Mouse (Mus musculus) bone marrow, adult 2 months (tissue): ENCODE data around the gene Glis1. TPM values are rescaled to one million over a fixed set of nuclear protein-coding genes. Genes with fewer than 3 reads are reported as not detected.

ENCODE experiments used
- H3K27ac ChIP-seq: fragments of 200-500 bp; 2 replicates; pipeline ENCODE4 v1.5.1; 2012; ENCODE audit warnings: low read depth, mild to moderate bottlenecking, control low read depth, inconsistent platforms, low read length; ENCODE audit not compliant: control insufficient read depth, poor library complexity, insufficient read depth
- H3K4me1 ChIP-seq: fragments of 200-500 bp; 2 replicates; pipeline ENCODE4 v1.6.1; 2011; ENCODE audit warnings: low read length; ENCODE audit not compliant: control insufficient read depth, insufficient read depth
- H3K4me3 ChIP-seq: fragments of 200-500 bp; replicated peaks from 2 replicates; pipeline ENCODE3; 2011; ENCODE audit warnings: mild to moderate bottlenecking, low read depth, low read length, control low read depth; ENCODE audit not compliant: control insufficient read depth
- CTCF ChIP-seq: fragments of 200-500 bp; IDR thresholded peaks from 2 replicates; pipeline ENCODE4 v1.5.1; 2011; ENCODE audit warnings: low read length, control low read depth; ENCODE audit not compliant: control insufficient read depth, insufficient read depth
- POLR2A ChIP-seq: fragments of 200-500 bp; IDR thresholded peaks from 2 replicates; pipeline ENCODE4 v1.6.1; 2011; ENCODE audit warnings: low read depth, mild to moderate bottlenecking, control low read depth, low read length, borderline replicate concordance; ENCODE audit not compliant: control insufficient read depth
- WGBS: fragments of 180-500 bp; shearing (Covaris S2); methylation state at CpG from one replicate; pipeline ENCODE4 v1.1.7; 2018; 5-methylcytosine and 5-hydroxymethylcytosine counted together
- polyA plus RNA-seq: library from polyadenylated mRNA; stranded (reverse); fragments of >200 nt; gene quantifications from 2 replicates; pipeline ENCODE4 v1.2.4, GENCODE M21; 2011; ENCODE audit warnings: low replicate concordance; ENCODE audit not compliant: missing spikeins, insufficient read depth, insufficient read length

Glis1 gene
- polyA plus RNA-seq, 1 experiment = not detected

DNA sequence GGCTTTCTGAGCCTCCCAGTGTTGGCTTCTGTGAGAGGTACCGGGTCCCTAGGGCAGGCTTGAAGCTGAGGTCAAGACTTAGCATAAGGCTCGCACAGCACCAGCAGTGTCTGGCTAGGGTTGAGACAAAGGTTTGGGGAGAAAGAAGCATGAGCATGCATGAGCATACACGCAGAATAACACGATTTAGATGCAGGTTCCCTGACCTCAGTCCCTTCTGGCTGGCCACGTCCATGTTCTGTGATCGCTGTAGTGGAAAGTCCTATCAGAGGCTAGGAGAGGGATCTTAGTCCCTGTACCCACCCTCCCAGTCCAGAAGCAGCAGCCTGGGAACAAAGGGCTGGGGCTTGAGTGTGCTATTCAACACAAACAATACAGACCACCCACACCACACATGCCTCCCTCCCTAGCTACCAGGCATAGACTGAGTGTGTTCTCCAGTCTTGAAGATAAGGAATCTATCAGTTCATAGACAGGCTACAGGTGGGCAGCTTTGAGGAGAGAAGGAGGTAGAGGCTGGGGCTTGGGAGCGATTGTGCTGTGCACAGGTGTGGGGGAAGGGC, 134.6 kb downstream of the Glis1 start:
- TF ChIP-seq CTCF = no peak
- TF ChIP-seq POLR2A = no peak
- H3K4me3 ChIP-seq = no peak overlapping the region
- H3K27ac ChIP-seq = no peak overlapping the region
- WGBS = 77% methylated on average over 7 of the region's 7 CpGs
- H3K4me1 ChIP-seq = no peaks in the 10 kb centered on the region

- no peaks in the 10 kb centered on the region for H3K4me1 ChIP-seq
- no peak overlapping the region for H3K27ac ChIP-seq
- 67% methylated on average over 19 of the region's 19 CpGs for WGBS
- no peak overlapping the region for H3K4me3 ChIP-seq
- TF ChIP-seq POLR2A = no peak
Measured at GRCm38 (mm10) chr4:107570329-107571014, 136.1 kb downstream of the Glis1 start.

- 69% methylated on average over 6 of the region's 6 CpGs for WGBS
- Histone ChIP-seq H3K4me3 (no peak overlapping the region), H3K4me1 (no peaks in the 10 kb centered on the region), H3K27ac (no peak overlapping the region)
- TF ChIP-seq CTCF = no peak
- TF ChIP-seq POLR2A = no peak
Measured at GRCm38 (mm10) chr4:107575781-107576180, 141.4 kb downstream of the Glis1 start.

- TF ChIP-seq CTCF = no peak
- no peak for TF ChIP-seq POLR2A
- Histone ChIP-seq H3K4me1 (no peaks in the 10 kb centered on the region), H3K27ac (no peak overlapping the region), H3K4me3 (no peak overlapping the region)
- 35% methylated on average over 6 of the region's 6 CpGs for WGBS
Measured at GRCm38 (mm10) chr4:107576742-107577141, 142.4 kb downstream of the Glis1 start.

DNA sequence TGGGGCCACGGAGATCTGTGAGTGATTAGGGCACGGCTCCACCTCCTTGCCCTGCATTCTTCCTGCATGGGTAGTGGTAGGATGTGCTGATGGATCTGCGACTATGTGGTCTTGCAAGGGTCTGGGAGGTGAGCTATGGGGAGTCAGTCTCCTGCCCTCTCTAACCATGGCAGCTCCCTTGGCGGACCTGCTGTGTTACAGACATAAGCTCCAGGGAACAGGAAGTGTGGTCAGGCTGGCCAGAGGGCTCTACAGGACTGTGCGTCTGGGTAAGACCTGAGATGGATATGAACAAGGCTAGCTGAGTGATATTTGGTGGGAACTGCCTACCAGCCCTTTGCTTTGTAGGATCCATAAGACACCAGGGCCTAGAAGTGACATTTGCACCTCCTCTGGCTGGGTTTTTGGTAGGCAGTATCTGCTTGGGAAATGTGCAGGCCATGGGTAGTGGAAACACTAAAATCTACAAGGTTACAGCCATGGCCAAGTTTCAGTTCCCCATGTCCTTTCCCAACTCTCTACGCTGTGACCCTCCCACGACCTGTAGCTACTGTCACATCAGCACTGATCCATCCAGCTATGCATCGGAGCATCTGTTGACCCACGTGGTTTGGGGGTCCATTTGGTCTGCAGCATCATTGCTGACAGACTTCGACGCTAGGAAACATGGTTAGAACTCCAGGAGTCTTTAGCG, 142.9 kb downstream of the Glis1 start:
- no peak overlapping the region for H3K4me3 ChIP-seq
- TF ChIP-seq CTCF (no peak), POLR2A (no peak)
- 44% methylated on average over 12 of the region's 12 CpGs for WGBS
- H3K4me1 ChIP-seq = no peaks in the 10 kb centered on the region
- H3K27ac ChIP-seq = no peak overlapping the region

DNA sequence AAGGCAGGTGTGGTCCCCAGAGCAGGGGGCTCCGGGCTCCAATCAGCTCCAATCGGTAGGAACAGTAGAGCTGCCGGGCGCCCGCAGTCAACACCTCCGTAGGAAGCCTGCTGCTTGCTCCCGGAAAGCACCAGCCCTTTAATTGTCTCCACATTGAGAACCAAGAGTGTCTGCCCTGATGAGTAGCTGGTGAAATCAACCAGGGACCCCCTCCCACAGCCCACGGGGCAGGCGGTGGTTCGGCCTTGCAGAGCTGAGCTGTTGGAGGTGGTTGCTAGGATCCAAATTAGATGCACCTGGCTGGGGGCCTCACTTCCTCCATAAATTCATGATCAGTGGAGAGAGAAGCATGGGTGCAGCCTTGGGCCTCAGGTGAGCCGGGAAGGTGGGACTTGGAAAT, 146.5 kb downstream of the Glis1 start:
- H3K27ac ChIP-seq = no peak overlapping the region
- WGBS = 85% methylated on average over 11 of the region's 11 CpGs
- no peaks in the 10 kb centered on the region for H3K4me1 ChIP-seq
- no peak overlapping the region for H3K4me3 ChIP-seq
- no peak for TF ChIP-seq POLR2A
- TF ChIP-seq CTCF = no peak

- Histone ChIP-seq H3K27ac (no peak overlapping the region), H3K4me3 (no peak overlapping the region), H3K4me1 (no peaks in the 10 kb centered on the region)
- 48% methylated on average over 5 of the region's 5 CpGs for WGBS
- TF ChIP-seq POLR2A (no peak), CTCF (no peak)
Measured at GRCm38 (mm10) chr4:107586391-107586790, 152.0 kb downstream of the Glis1 start.

DNA sequence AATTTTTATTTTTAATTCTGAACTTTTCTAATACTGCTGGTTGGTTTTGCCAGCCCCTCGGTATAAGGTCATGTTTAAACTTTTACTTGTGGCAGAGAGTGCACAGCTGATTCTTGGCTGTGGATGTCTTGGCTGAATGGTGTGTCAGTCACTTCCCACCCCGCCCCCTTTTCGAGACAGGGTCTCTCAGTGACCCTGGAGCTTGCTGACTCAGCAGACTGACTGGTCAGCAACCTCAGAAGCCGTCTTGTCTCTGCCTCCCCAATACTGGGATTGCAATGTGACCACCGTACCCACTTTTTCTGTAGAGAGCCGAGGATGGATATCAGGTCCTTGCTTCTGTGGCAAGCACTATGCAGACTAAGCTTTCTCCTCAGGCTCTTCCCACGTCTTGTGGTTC, 154.2 kb downstream of the Glis1 start:
- no peak for TF ChIP-seq CTCF
- TF ChIP-seq POLR2A = no peak
- H3K27ac ChIP-seq = no peak overlapping the region
- H3K4me3 ChIP-seq = no peak overlapping the region
- WGBS = 71% methylated on average over 7 of the region's 7 CpGs
- H3K4me1 ChIP-seq = no peaks in the 10 kb centered on the region

DNA sequence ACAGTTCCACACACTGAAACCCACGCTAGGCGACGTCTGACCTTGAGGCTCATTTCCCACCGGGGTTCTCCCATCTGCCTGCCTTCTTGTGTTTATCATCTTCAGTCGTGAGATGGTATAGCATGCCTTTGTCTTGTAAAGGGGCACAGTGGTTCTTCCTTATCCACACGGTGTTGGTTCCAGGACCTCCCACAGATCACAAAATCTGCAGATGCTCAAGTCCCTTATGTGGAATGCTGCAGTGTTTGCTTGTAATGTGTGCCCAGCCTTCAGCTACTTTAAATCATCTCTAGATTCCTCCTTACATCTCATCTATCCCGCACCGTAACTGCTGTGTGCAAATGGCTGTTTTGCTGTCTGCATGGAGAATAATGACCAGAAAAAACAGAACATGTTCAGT, 154.7 kb downstream of the Glis1 start:
- TF ChIP-seq CTCF (no peak), POLR2A (no peak)
- no peaks in the 10 kb centered on the region for H3K4me1 ChIP-seq
- H3K4me3 ChIP-seq = no peak overlapping the region
- no peak overlapping the region for H3K27ac ChIP-seq
- 82% methylated on average over 8 of the region's 8 CpGs for WGBS
